Mouse (Mus musculus): ENCODE measurements around the gene Nutm2. TPM values are rescaled to one million over a fixed set of nuclear protein-coding genes. Genes with fewer than 3 reads are reported as not detected.

Gene Nutm2
- polyA plus RNA-seq (2014; fragmentation: Nextera tagmentation; extraction: Ambion mirVana) = not detected in 2 replicates

GRCm38 (mm10) chr13:50467007-50467406, at the start of gene Nutm2:
Nutm2 (plus strand) TSS chr13:50467307.
- H3K4me1 ChIP-seq (ENCODE audit: control insufficient read depth, insufficient read depth, low read length) = no peaks in the 10 kb centered on the region
- no peak within 1 kb of the TSS for H3K4me3 ChIP-seq (ENCODE audit: low read depth, low read length)
- H3K36me3 ChIP-seq (ENCODE audit: control insufficient read depth, insufficient read depth, low read length) = no peaks in the 10 kb centered on the region
- no peak within 1 kb of the TSS for H3K9ac ChIP-seq (ENCODE audit: low read length)
- no peak within 1 kb of the TSS for H3K27ac ChIP-seq (ENCODE audit: low read depth, low read length)
- ATAC-seq (ENCODE audit: insufficient read depth, low FRiP score, low TSS enrichment) = no peak
- H3K27me3 ChIP-seq (ENCODE audit: control insufficient read depth, insufficient read depth, low read length) = no peaks in the 10 kb centered on the region
- 83% methylated on average over 4 of the region's 4 CpGs for WGBS
- DNase-seq (ENCODE audit: low spot score) = no peak
- no peaks in the 10 kb centered on the region for H3K9me3 ChIP-seq (ENCODE audit: control insufficient read depth, low read length)
- H3K4me2 ChIP-seq (ENCODE audit: low read depth) = no peak within 1 kb of the TSS

GRCm38 (mm10) chr13:50417389-50418183, 49.5 kb upstream of the Nutm2 start, which contains the start of gene Fbxw17:
Fbxw17 (plus strand) TSS chr13:50417864.
- peak; percentile 80 for DNase-seq (ENCODE audit: low spot score)
- H3K4me1 ChIP-seq (ENCODE audit: control insufficient read depth, insufficient read depth, low read length) = 0 out of 2 replicates have a peak, but pooled peaks cover 3% of the 10 kb centered on the region
- H3K27me3 ChIP-seq (ENCODE audit: control insufficient read depth, insufficient read depth, low read length) = no peaks in the 10 kb centered on the region
- peak within 1 kb of the TSS; percentile 81 for H3K4me3 ChIP-seq (ENCODE audit: low read depth, low read length)
- peak within 1 kb of the TSS; percentile 69 for H3K4me2 ChIP-seq (ENCODE audit: low read depth)
- peak; percentile 96 for ATAC-seq (ENCODE audit: insufficient read depth, low FRiP score, low TSS enrichment)
- no peak within 1 kb of the TSS for H3K27ac ChIP-seq (ENCODE audit: low read depth, low read length)
- no peaks in the 10 kb centered on the region for H3K36me3 ChIP-seq (ENCODE audit: control insufficient read depth, insufficient read depth, low read length)
- no peaks in the 10 kb centered on the region for H3K9me3 ChIP-seq (ENCODE audit: control insufficient read depth, low read length)
- H3K9ac ChIP-seq (ENCODE audit: low read length) = peak within 1 kb of the TSS; percentile 88
- 13% methylated on average over 34 of the region's 35 CpGs for WGBS

GRCm38 (mm10) chr13:50418421-50418820, 48.7 kb upstream of the Nutm2 start:
- peak overlapping the region; percentile 69 for H3K4me2 ChIP-seq (ENCODE audit: low read depth)
- no peaks in the 10 kb centered on the region for H3K9me3 ChIP-seq (ENCODE audit: control insufficient read depth, low read length)
- 0 out of 2 replicates have a peak, but pooled peaks cover 1% of the 10 kb centered on the region for H3K36me3 ChIP-seq (ENCODE audit: control insufficient read depth, insufficient read depth, low read length)
- 52% methylated on average over 3 of the region's 3 CpGs for WGBS
- no peak overlapping the region for H3K27ac ChIP-seq (ENCODE audit: low read depth, low read length)
- no peak for DNase-seq (ENCODE audit: low spot score)
- H3K9ac ChIP-seq (ENCODE audit: low read length) = peak overlapping the region; percentile 88
- H3K27me3 ChIP-seq (ENCODE audit: control insufficient read depth, insufficient read depth, low read length) = no peaks in the 10 kb centered on the region
- H3K4me1 ChIP-seq (ENCODE audit: control insufficient read depth, insufficient read depth, low read length) = 0 out of 2 replicates have a peak, but pooled peaks cover 3% of the 10 kb centered on the region
- no peak for ATAC-seq (ENCODE audit: insufficient read depth, low FRiP score, low TSS enrichment)
- peak overlapping the region; percentile 81 for H3K4me3 ChIP-seq (ENCODE audit: low read depth, low read length)

GRCm38 (mm10) chr13:50423625-50424209, 43.4 kb upstream of the Nutm2 start:
- Histone ChIP-seq H3K4me1 (ENCODE audit: control insufficient read depth, insufficient read depth, low read length) (no peaks in the 10 kb centered on the region), H3K27me3 (ENCODE audit: control insufficient read depth, insufficient read depth, low read length) (no peaks in the 10 kb centered on the region), H3K9ac (ENCODE audit: low read length) (no peak overlapping the region), H3K27ac (ENCODE audit: low read depth, low read length) (no peak overlapping the region), H3K9me3 (ENCODE audit: control insufficient read depth, low read length) (no peaks in the 10 kb centered on the region), H3K36me3 (ENCODE audit: control insufficient read depth, insufficient read depth, low read length) (peaks cover 8% of the 10 kb centered on the region), H3K4me3 (ENCODE audit: low read depth, low read length) (no peak overlapping the region), H3K4me2 (ENCODE audit: low read depth) (no peak overlapping the region)
- ATAC-seq (ENCODE audit: insufficient read depth, low FRiP score, low TSS enrichment) (no peak), DNase-seq (ENCODE audit: low spot score) (no peak)
- WGBS = 85% methylated on average over 8 of the region's 8 CpGs

GRCm38 (mm10) chr13:50424517-50424916, 42.6 kb upstream of the Nutm2 start:
- WGBS = 92% methylated on average over 2 of the region's 2 CpGs
- no peak overlapping the region for H3K9ac ChIP-seq (ENCODE audit: low read length)
- H3K4me3 ChIP-seq (ENCODE audit: low read depth, low read length) = no peak overlapping the region
- H3K27ac ChIP-seq (ENCODE audit: low read depth, low read length) = no peak overlapping the region
- peaks cover 8% of the 10 kb centered on the region for H3K36me3 ChIP-seq (ENCODE audit: control insufficient read depth, insufficient read depth, low read length)
- ATAC-seq (ENCODE audit: insufficient read depth, low FRiP score, low TSS enrichment) = no peak
- H3K4me1 ChIP-seq (ENCODE audit: control insufficient read depth, insufficient read depth, low read length) = no peaks in the 10 kb centered on the region
- no peak for DNase-seq (ENCODE audit: low spot score)
- H3K9me3 ChIP-seq (ENCODE audit: control insufficient read depth, low read length) = no peaks in the 10 kb centered on the region
- H3K4me2 ChIP-seq (ENCODE audit: low read depth) = no peak overlapping the region
- no peaks in the 10 kb centered on the region for H3K27me3 ChIP-seq (ENCODE audit: control insufficient read depth, insufficient read depth, low read length)

GRCm38 (mm10) chr13:50426686-50427085, 40.4 kb upstream of the Nutm2 start:
- Histone ChIP-seq H3K4me2 (ENCODE audit: low read depth) (no peak overlapping the region), H3K9me3 (ENCODE audit: control insufficient read depth, low read length) (no peaks in the 10 kb centered on the region), H3K4me1 (ENCODE audit: control insufficient read depth, insufficient read depth, low read length) (no peaks in the 10 kb centered on the region), H3K36me3 (ENCODE audit: control insufficient read depth, insufficient read depth, low read length) (peaks cover 8% of the 10 kb centered on the region), H3K27ac (ENCODE audit: low read depth, low read length) (no peak overlapping the region), H3K27me3 (ENCODE audit: control insufficient read depth, insufficient read depth, low read length) (no peaks in the 10 kb centered on the region), H3K9ac (ENCODE audit: low read length) (no peak overlapping the region), H3K4me3 (ENCODE audit: low read depth, low read length) (no peak overlapping the region)
- DNase-seq (ENCODE audit: low spot score) = no peak
- no peak for ATAC-seq (ENCODE audit: insufficient read depth, low FRiP score, low TSS enrichment)
- 76% methylated on average over 4 of the region's 4 CpGs for WGBS

GRCm38 (mm10) chr13:50443812-50444211, 23.3 kb upstream of the Nutm2 start, which contains the start of gene Gm47429:
Gm47429 (minus strand) TSS chr13:50443912.
- no peaks in the 10 kb centered on the region for H3K9me3 ChIP-seq (ENCODE audit: control insufficient read depth, low read length)
- 93% methylated on average over 2 of the region's 2 CpGs for WGBS
- ATAC-seq (ENCODE audit: insufficient read depth, low FRiP score, low TSS enrichment) = no peak
- H3K9ac ChIP-seq (ENCODE audit: low read length) = no peak within 1 kb of the TSS
- no peak within 1 kb of the TSS for H3K4me3 ChIP-seq (ENCODE audit: low read depth, low read length)
- H3K27me3 ChIP-seq (ENCODE audit: control insufficient read depth, insufficient read depth, low read length) = no peaks in the 10 kb centered on the region
- no peaks in the 10 kb centered on the region for H3K36me3 ChIP-seq (ENCODE audit: control insufficient read depth, insufficient read depth, low read length)
- H3K4me1 ChIP-seq (ENCODE audit: control insufficient read depth, insufficient read depth, low read length) = no peaks in the 10 kb centered on the region
- no peak for DNase-seq (ENCODE audit: low spot score)
- H3K27ac ChIP-seq (ENCODE audit: low read depth, low read length) = no peak within 1 kb of the TSS
- no peak within 1 kb of the TSS for H3K4me2 ChIP-seq (ENCODE audit: low read depth)

- H3K27ac ChIP-seq (ENCODE audit: low read depth, low read length) = no peak overlapping the region
- H3K36me3 ChIP-seq (ENCODE audit: control insufficient read depth, insufficient read depth, low read length) = no peaks in the 10 kb centered on the region
- no peaks in the 10 kb centered on the region for H3K27me3 ChIP-seq (ENCODE audit: control insufficient read depth, insufficient read depth, low read length)
- no peak overlapping the region for H3K9ac ChIP-seq (ENCODE audit: low read length)
- H3K9me3 ChIP-seq (ENCODE audit: control insufficient read depth, low read length) = no peaks in the 10 kb centered on the region
- no peaks in the 10 kb centered on the region for H3K4me1 ChIP-seq (ENCODE audit: control insufficient read depth, insufficient read depth, low read length)
- no peak overlapping the region for H3K4me3 ChIP-seq (ENCODE audit: low read depth, low read length)
- no peak overlapping the region for H3K4me2 ChIP-seq (ENCODE audit: low read depth)
- ATAC-seq (ENCODE audit: insufficient read depth, low FRiP score, low TSS enrichment) (no peak), DNase-seq (ENCODE audit: low spot score) (no peak)
- 76% methylated on average over 4 of the region's 4 CpGs for WGBS
Measured at GRCm38 (mm10) chr13:50445261-50445660, 21.8 kb upstream of the Nutm2 start.
